Mouse (Mus musculus): ENCODE data around the gene Ccr4. TPM values are rescaled to one million over a fixed set of nuclear protein-coding genes. Genes with fewer than 3 reads are reported as not detected.
"Not testable (repeated sequence)": the region's sequence is repeated elsewhere in the genome, so short reads cannot be mapped to it uniquely, and the experiment has no call there.

Ccr4 gene
- total RNA-seq, 2 experiments from 2014 or later = not detected

GRCm38 (mm10) chr9:114534747-114535517 is 30.2 kb upstream of the Ccr4 start:
- no peak overlapping the region for H3K4me3 ChIP-seq
- DNase-seq (ENCODE audit: extremely low spot score in 1 of 2, low spot score in 2 of 2) = no peak
- TF ChIP-seq CTCF (IDR thresholded peaks at IDR 0.05) = no peak; the same call in 1 of the 2 replicates
- intact Hi-C loops (cut with DNase I) = no loop called here
- no peak overlapping the region for H3K27ac ChIP-seq

- no peak for DNase-seq (ENCODE audit: extremely low spot score in 1 of 2, low spot score in 2 of 2)
- Histone ChIP-seq H3K4me3 (no peak overlapping the region), H3K27ac (no peak overlapping the region)
- no peak for TF ChIP-seq CTCF (IDR thresholded peaks at IDR 0.05)
- intact Hi-C loops (cut with DNase I) = no loop called here
Measured at GRCm38 (mm10) chr9:114533848-114534247, 29.1 kb upstream of the Ccr4 start.

- TF ChIP-seq CTCF (IDR thresholded peaks at IDR 0.05) = no peak
- no peak for DNase-seq (ENCODE audit: extremely low spot score in 1 of 2, low spot score in 2 of 2)
- H3K27ac ChIP-seq = no peak overlapping the region
- no peak overlapping the region for H3K4me3 ChIP-seq
- intact Hi-C loops (cut with DNase I) = no loop called here
Measured at GRCm38 (mm10) chr9:114531276-114531675, 26.6 kb upstream of the Ccr4 start.

GRCm38 (mm10) chr9:114528680-114529048 is 23.9 kb upstream of the Ccr4 start:
- intact Hi-C loops (cut with DNase I) = no loop called here
- H3K27ac ChIP-seq = no peak overlapping the region
- no peak overlapping the region for H3K4me3 ChIP-seq
- no peak; the same call in 1 of the 2 replicates for TF ChIP-seq CTCF (IDR thresholded peaks at IDR 0.05)
- no peak for DNase-seq (ENCODE audit: extremely low spot score in 1 of 2, low spot score in 2 of 2)

GRCm38 (mm10) chr9:114527992-114528679 is 23.4 kb upstream of the Ccr4 start:
- H3K4me3 ChIP-seq = no peak overlapping the region
- no peak for TF ChIP-seq CTCF (IDR thresholded peaks at IDR 0.05)
- intact Hi-C loops (cut with DNase I) = no loop called here
- DNase-seq (ENCODE audit: extremely low spot score in 1 of 2, low spot score in 2 of 2) = no peak
- no peak overlapping the region for H3K27ac ChIP-seq

- no peak overlapping the region for H3K27ac ChIP-seq
- H3K4me3 ChIP-seq = no peak overlapping the region
- TF ChIP-seq CTCF (IDR thresholded peaks at IDR 0.05) = no peak; the same call in 1 of the 2 replicates
- no peak for DNase-seq (ENCODE audit: extremely low spot score in 1 of 2, low spot score in 2 of 2)
- intact Hi-C loops (cut with DNase I) = no loop called here
Measured at GRCm38 (mm10) chr9:114527085-114527484, 22.4 kb upstream of the Ccr4 start.

GRCm38 (mm10) chr9:114526581-114526980 is 21.9 kb upstream of the Ccr4 start:
- intact Hi-C loops (cut with DNase I) = no loop called here
- Histone ChIP-seq H3K4me3 (no peak overlapping the region), H3K27ac (no peak overlapping the region)
- no peak for TF ChIP-seq CTCF (IDR thresholded peaks at IDR 0.05)
- no peak for DNase-seq (ENCODE audit: extremely low spot score in 1 of 2, low spot score in 2 of 2)

GRCm38 (mm10) chr9:114525891-114526290 is 21.2 kb upstream of the Ccr4 start:
- no peak for TF ChIP-seq CTCF (IDR thresholded peaks at IDR 0.05)
- no peak for DNase-seq (ENCODE audit: extremely low spot score in 1 of 2, low spot score in 2 of 2)
- intact Hi-C loops (cut with DNase I) = no loop called here
- H3K4me3 ChIP-seq = no peak overlapping the region
- H3K27ac ChIP-seq = no peak overlapping the region

GRCm38 (mm10) chr9:114525073-114525633 is 20.4 kb upstream of the Ccr4 start:
- no peak for TF ChIP-seq CTCF (IDR thresholded peaks at IDR 0.05)
- DNase-seq (ENCODE audit: extremely low spot score in 1 of 2, low spot score in 2 of 2) = no peak
- H3K4me3 ChIP-seq = no peak overlapping the region
- H3K27ac ChIP-seq = no peak overlapping the region
- intact Hi-C loops (cut with DNase I) = no loop called here

GRCm38 (mm10) chr9:114522501-114522900 is 17.8 kb upstream of the Ccr4 start:
- no peak for TF ChIP-seq CTCF (IDR thresholded peaks at IDR 0.05)
- no peak overlapping the region for H3K4me3 ChIP-seq
- no peak for DNase-seq (ENCODE audit: extremely low spot score in 1 of 2, low spot score in 2 of 2)
- H3K27ac ChIP-seq = no peak overlapping the region
- intact Hi-C loops (cut with DNase I) = no loop called here

GRCm38 (mm10) chr9:114522041-114522440 is 17.3 kb upstream of the Ccr4 start:
- intact Hi-C loops (cut with DNase I) = no loop called here
- no peak overlapping the region for H3K4me3 ChIP-seq
- no peak for DNase-seq (ENCODE audit: extremely low spot score in 1 of 2, low spot score in 2 of 2)
- H3K27ac ChIP-seq = no peak overlapping the region
- no peak for TF ChIP-seq CTCF (IDR thresholded peaks at IDR 0.05)

- DNase-seq (ENCODE audit: extremely low spot score in 1 of 2, low spot score in 2 of 2); H3K27ac ChIP-seq; intact Hi-C loops (cut with DNase I); H3K4me3 ChIP-seq: not testable (repeated sequence)
Measured at GRCm38 (mm10) chr9:114520529-114520928, 15.8 kb upstream of the Ccr4 start.
